Mouse (Mus musculus): Measurements from ENCODE around the gene Gm13043. TPM values are rescaled to one million over a fixed set of nuclear protein-coding genes. Genes with fewer than 3 reads are reported as not detected.

Gm13043 gene
- not detected for polyA plus RNA-seq (2017; shearing (Covaris generic))

GRCm38 (mm10) chr4:143511043-143511442, at the start of gene Gm13043:
TSS of gene Gm13043 (plus strand) at chr4:143511343.

DNA sequence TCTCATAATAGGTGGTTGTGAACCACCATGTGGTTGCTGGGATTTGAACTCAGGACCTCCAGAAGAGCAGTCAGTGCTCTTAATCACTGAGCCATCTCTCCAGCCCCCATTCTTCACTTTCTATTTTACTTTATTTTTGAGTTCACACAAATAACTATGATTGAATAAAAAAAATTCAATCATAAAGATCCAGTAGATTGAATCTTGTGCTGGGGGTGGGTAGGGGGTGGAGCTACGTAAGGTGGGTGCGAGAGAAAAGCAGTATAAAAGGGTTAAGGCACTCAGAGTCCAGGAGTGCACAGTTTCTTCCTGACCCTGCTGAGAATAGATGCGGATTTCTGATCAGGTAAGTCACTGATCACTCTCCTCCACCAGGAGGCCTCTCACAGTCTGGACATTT, 24.5 kb downstream of the Gm13043 start, which contains the start of gene Gm13040:
Gene Gm13040, plus strand, starts transcription at position 301 of the 400 bp plus-strand sequence.

DNA sequence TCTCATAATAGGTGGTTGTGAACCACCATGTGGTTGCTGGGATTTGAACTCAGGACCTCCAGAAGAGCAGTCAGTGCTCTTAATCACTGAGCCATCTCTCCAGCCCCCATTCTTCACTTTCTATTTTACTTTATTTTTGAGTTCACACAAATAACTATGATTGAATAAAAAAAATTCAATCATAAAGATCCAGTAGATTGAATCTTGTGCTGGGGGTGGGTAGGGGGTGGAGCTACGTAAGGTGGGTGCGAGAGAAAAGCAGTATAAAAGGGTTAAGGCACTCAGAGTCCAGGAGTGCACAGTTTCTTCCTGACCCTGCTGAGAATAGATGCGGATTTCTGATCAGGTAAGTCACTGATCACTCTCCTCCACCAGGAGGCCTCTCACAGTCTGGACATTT, 40.3 kb downstream of the Gm13043 start, which contains the start of the genes BC080695 and Gm13057:
Gene BC080695, plus strand, starts transcription at position 301 of the 400 bp plus-strand sequence.
Gene Gm13057, plus strand, starts transcription at position 310 of the 400 bp plus-strand sequence.

Other genes starting within 250 kb of the Gm13043 start
- not detected for gene Pdpn, start 211.8 kb upstream of the Gm13043 start, polyA plus RNA-seq (2017; shearing (Covaris generic))
- gene Lrrc38, start 161.6 kb upstream of the Gm13043 start, polyA plus RNA-seq (2017; shearing (Covaris generic)): not detected
- gene Pramel1, start 116.9 kb upstream of the Gm13043 start, polyA plus RNA-seq (2017; shearing (Covaris generic)): not detected
- 38.9 TPM for gene Pramef8, start 98.9 kb upstream of the Gm13043 start, polyA plus RNA-seq (2017; shearing (Covaris generic))
- gene Oog4, start 61.0 kb upstream of the Gm13043 start, polyA plus RNA-seq (2017; shearing (Covaris generic)): not detected
- not detected for gene Gm13040, start 24.6 kb downstream of the Gm13043 start, polyA plus RNA-seq (2017; shearing (Covaris generic))
- not detected for gene BC080695, start 40.4 kb downstream of the Gm13043 start, polyA plus RNA-seq (2017; shearing (Covaris generic))
- gene Gm13057, start 40.4 kb downstream of the Gm13043 start, polyA plus RNA-seq (2017; shearing (Covaris generic)): not detected
- not detected for gene Gm13083, start 103.7 kb downstream of the Gm13043 start, polyA plus RNA-seq (2017; shearing (Covaris generic))
- gene Gm13088, start 145.9 kb downstream of the Gm13043 start, polyA plus RNA-seq (2017; shearing (Covaris generic)): not detected
- gene Gm13089, start 191.4 kb downstream of the Gm13043 start, polyA plus RNA-seq (2017; shearing (Covaris generic)): not detected
- not detected for gene Gm13078, start 208.1 kb downstream of the Gm13043 start, polyA plus RNA-seq (2017; shearing (Covaris generic))

Measured in CD4-positive, CD25-positive, alpha-beta regulatory T cell (primary cell).